Mouse (Mus musculus): ENCODE measurements at regions not wholly inside any gene's neighbourhood (a gene's known extent, or its start where the extent isn't known, plus 50 kb on each side); places are given as distances from the start of the nearest gene placed in this dataset.

- no peak for DNase-seq (ENCODE audit: low read depth, low spot score)
Measured at GRCm38 (mm10) chr19:6645912-6646311, 103.1 kb upstream of the Slc22a12 start.

DNA sequence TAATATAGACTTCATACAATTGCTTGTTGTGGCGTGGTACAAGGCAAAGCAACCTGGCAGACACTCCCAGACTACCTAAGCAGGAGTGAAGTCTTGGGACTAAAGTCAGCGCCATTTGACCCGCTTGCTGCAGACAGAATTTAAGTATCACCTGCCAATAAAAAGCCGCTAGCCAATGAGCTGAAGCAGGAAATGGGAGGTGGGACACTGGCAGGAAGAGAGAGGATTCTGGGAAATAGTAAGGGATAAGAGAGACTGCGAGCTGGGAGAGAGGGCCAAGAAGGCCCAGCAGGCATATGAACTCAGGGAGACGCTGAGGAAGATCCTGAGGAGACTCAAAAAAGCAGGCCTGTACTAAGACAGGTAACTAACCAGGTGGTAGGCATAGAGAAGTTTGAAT, 102.0 kb upstream of the Slc22a12 start:
- DNase-seq (ENCODE audit: low read depth, low spot score) = no peak

- DNase-seq (ENCODE audit: low read depth, low spot score) = no peak
Measured at GRCm38 (mm10) chr19:6639681-6640080, 96.8 kb upstream of the Slc22a12 start.

GRCm38 (mm10) chr19:6633400-6633799, 90.6 kb upstream of the Slc22a12 start:
- DNase-seq (ENCODE audit: low read depth, low spot score) = no peak

- no peak for DNase-seq (ENCODE audit: low read depth, low spot score)
Measured at GRCm38 (mm10) chr19:6631817-6632216, 89.0 kb upstream of the Slc22a12 start.

GRCm38 (mm10) chr19:6630613-6630940, 87.7 kb upstream of the Slc22a12 start:
- no peak for DNase-seq (ENCODE audit: low read depth, low spot score)

GRCm38 (mm10) chr19:6629911-6630612, 87.2 kb upstream of the Slc22a12 start:
- no peak for DNase-seq (ENCODE audit: low read depth, low spot score)

DNA sequence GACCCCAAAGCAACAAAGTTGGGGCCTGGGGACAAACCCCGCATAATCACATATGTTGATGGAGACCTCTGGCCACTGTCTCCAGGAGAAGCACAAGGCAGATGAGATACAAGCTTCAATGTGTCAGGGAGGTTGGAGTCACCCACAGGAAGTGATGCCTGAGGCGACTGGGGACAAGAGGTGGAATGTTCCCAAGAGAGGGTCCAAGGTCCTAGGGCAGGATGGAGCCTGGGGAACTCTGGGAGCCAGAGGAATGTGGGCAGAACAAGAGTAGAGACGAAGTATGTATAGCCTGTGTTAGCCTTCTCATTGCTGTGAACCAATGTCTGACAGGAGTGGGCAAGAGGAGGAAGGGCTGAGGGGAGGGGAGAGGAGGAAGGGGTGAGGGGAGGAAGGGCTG, 82.7 kb upstream of the Slc22a12 start:
- no peak for DNase-seq (ENCODE audit: low read depth, low spot score)

DNA sequence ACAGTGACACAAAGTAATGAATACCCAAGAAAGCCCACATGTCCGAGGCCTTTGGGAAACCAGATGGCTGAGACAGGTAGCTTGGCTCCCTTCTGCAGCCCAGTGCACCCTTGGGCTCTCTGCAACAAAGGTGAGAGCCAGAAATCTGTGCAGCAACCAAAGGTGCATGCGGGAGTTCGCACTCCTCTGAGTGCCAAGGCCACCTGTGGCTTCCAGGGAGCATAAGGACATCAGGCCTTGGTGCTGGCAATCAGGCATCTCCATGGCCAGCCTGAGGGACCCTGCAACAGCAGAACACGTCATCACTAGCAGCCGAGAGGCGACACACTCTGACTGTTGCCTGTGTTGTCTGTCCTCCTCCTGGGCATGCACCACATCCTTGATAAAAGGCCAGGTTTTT, 78.2 kb upstream of the Slc22a12 start:
- no peak for DNase-seq (ENCODE audit: low read depth, low spot score)

- no peak for DNase-seq (ENCODE audit: low read depth, low spot score)
Measured at GRCm38 (mm10) chr19:6619546-6619945, 76.7 kb upstream of the Slc22a12 start.

DNA sequence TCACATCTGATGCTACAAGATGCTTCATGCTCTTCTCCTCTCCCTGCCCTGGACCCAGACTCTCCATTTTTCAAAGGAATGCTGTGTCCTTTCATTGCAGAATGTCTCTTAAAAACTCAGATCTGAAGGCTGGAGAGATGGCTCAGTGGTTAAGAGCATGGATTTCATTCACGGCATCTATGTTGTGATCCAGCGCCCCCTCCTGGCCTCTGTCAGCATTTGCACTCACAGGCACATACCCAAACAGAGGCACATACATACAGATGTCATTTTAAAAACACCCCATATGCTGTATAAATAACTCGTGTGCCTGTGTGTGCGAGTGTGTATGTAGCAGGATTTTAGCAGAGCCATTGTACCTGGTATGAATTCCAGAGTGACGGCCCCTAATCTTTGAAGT, 73.8 kb upstream of the Slc22a12 start:
- DNase-seq (ENCODE audit: low read depth, low spot score) = no peak

- no peak for DNase-seq (ENCODE audit: low read depth, low spot score)
Measured at GRCm38 (mm10) chr19:6612441-6612840, 69.6 kb upstream of the Slc22a12 start.

DNA sequence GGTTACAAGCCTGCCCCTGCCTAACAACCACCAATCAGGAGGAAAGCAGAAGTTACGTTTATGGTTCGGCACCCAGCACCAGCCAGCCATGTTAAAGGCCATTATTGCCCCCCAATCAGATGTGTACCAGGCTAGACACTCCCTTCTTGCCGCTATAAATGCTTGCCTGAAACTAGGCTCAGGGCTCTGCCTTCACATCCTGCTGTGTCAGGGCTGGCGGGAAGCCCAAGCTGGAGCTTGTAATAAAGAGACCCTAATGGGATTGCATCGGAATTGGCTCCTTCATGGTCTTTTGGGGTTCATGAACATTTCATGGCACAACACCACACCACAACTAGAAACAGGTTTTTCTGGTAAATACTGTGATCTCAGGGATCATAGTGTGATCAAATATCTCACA, 69.1 kb upstream of the Slc22a12 start:
- no peak for DNase-seq (ENCODE audit: low read depth, low spot score)

- DNase-seq (ENCODE audit: low read depth, low spot score) = no peak
Measured at GRCm38 (mm10) chr19:6610715-6611114, 67.9 kb upstream of the Slc22a12 start.

GRCm38 (mm10) chr19:6610051-6610450, 67.2 kb upstream of the Slc22a12 start:
- DNase-seq (ENCODE audit: low read depth, low spot score) = no peak

DNA sequence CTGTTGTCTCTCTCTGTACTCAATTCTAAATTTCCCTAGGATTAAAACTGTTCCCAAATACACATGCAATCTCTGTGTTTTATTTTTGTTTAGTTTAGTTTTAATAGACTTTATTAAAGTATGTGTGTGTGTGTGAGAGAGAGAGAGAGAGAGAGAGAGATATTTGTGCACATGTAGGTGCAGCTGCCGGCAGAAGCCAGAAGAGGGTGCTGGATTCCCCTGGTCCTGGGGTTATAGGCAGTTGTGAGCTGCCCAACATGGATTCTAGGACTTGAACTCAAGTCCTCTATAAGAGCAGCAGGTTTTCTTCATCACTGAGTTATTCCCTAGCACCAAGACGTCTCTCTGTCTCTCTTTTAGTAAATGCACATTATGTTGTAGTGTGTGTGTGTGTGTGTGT, 64.7 kb upstream of the Slc22a12 start:
- DNase-seq (ENCODE audit: low read depth, low spot score) = no peak

DNA sequence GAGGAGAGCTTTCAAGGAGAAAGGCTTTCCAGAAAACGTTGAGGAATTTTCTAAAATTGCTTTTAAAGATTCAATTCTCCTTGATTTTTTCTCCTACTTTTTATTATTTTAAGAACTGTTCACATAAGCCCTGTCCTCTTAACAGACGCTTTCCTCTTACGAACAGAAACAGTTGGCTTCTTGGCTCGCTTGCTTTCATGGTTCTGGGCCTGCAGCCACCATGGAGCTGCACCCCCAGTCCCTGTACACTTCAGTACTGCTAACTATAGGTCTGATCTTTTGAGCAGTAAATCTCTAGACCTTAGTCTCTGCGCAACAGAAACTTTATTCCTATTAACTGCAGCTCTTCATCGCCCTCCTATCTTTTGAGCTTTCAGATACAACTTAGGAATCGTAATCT, 63.8 kb upstream of the Slc22a12 start:
- DNase-seq (ENCODE audit: low read depth, low spot score) = no peak

DNA sequence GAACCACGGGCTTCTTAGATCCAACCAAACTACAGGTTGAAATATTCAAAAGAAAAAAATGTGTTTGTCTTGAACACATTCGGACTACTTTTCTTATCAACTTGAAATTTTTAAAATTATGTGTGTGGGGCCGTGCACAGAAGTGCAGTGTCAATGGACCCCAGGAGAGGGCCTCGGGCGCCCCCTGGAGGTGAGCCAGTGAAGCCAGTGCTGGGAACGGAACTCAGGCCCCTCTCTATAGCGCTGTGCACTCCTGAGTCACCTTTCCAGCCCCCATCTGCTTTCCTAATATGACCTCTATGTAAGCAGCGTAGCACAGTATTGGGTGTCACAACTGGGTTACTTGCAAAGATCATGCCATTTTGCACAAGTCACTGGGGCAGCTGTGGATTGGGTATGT, 61.9 kb upstream of the Slc22a12 start:
- DNase-seq (ENCODE audit: low read depth, low spot score) = no peak

DNA sequence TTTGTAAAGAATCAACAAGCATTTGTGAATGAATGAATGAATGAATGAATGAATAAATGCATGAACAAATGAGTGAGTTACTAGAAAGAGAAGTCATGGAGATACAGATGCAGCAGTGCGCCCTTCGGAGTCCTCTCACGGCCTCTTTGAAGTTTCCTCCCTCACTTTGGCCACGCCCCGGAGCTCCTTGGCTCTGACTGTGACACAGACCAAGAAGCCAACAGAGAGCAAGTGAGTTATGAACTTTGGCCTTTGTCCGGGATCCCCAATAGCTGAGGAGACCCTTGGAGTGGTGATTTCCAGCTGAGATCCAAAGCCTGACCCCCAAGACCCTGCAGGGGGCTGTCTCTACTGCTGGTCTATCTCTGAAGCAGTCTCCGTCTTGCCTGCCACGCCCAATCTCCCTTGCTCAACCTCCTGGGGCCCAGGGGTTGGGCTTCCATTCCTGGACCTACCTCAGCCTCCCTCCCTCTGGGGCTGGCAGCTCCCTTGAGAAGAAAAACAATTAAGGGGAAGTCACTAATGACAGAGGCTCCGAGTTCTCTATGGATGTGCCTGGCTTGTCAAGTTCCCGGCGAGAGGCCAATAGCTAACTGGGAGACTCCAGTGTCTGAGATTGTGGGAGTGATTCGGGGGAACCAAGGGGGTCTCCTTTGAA, 58.2 kb upstream of the Slc22a12 start:
- DNase-seq (ENCODE audit: low read depth, low spot score) = no peak

DNA sequence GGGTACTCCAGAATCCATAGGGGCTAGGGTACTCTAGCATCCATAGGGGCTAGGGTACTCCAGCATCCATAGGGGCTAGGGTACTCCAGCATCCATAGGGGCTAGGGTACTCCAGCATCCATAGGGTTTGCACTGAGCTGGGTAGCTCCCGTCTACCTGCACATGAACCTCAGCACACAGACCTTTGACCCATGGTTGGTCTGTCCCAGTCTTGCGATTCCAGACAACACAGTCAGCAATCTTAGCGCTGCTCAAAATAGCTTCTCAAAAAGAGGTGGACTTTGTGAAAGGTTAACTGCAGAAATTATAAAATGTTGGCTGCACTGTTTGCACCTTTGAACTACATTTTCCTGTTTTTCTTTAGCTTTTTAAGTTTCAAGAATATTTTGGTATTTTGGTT, 56.4 kb upstream of the Slc22a12 start:
- DNase-seq (ENCODE audit: low read depth, low spot score) = no peak

DNA sequence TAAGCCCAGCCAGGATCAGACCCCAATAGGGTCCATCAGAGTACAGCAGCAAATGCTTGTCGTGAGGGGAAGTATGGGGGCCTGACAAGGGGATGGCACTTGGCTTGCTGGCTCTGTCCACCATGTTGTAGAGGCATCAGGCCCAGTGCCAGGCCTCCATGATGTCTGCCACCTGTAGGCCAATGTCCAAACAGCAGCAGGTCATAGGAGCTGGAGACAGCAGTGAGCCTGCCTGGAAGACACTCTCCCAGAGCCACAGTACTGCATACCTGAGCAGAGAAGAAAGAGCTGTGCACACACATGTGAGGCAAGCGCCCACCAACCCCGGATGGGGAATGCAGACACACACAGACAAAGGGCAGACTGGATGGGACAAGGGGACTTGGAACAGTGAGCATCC, 55.4 kb upstream of the Slc22a12 start:
- DNase-seq (ENCODE audit: low read depth, low spot score) = no peak

DNA sequence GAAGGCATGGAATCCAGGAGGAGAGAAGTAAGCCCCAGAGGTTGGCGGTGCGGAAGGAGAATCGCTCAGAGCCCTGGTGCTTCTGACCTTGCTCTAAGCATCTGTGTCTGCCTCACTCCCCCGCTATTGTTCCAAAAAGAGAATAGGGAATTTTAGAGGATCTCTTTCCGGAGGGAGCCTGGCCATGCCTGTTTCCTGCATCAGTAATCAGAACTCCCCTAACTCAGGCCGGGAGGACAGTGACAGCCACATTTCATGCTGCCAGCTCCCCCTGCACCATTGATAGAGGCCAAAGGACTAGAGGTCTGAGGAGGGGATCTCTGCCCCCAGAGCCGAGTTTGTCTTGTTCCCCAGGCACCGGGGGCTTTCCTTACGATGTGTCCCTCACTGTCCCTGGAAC, 53.0 kb upstream of the Slc22a12 start:
- DNase-seq (ENCODE audit: low read depth, low spot score) = no peak

Data from CD4-positive, CD25-positive, alpha-beta regulatory T cell, adult 2 months (primary cell).